Mouse (Mus musculus): Measurements from ENCODE around the gene Ddah1.

Ddah1 gene

GRCm38 (mm10) chr3:145806502-145806901, 48.0 kb downstream of the Ddah1 start:
- DNase-seq (ENCODE audit: low spot score in 2 of 2): peak in 1 of 2 experiments; percentile 15

- DNase-seq (ENCODE audit: low spot score in 2 of 2): no peak
These were observed 58.3 kb downstream of the Ddah1 start for GRCm38 (mm10) chr3:145816807-145817206.

GRCm38 (mm10) chr3:145817276-145817675, 58.8 kb downstream of the Ddah1 start:
- no peak for DNase-seq (ENCODE audit: low spot score in 2 of 2)

- no peak for DNase-seq (ENCODE audit: low spot score in 2 of 2)
These were observed 62.0 kb downstream of the Ddah1 start for GRCm38 (mm10) chr3:145820439-145820838.

GRCm38 (mm10) chr3:145820938-145821337, 62.5 kb downstream of the Ddah1 start:
- DNase-seq (ENCODE audit: low spot score in 2 of 2): no peak

GRCm38 (mm10) chr3:145822201-145822600, 63.7 kb downstream of the Ddah1 start:
- no peak for DNase-seq (ENCODE audit: low spot score in 2 of 2)

- no peak for DNase-seq (ENCODE audit: low spot score in 2 of 2)
These were observed 65.2 kb downstream of the Ddah1 start for GRCm38 (mm10) chr3:145823661-145824060.

- no peak for DNase-seq (ENCODE audit: low spot score in 2 of 2)
These were observed 67.1 kb downstream of the Ddah1 start for GRCm38 (mm10) chr3:145825416-145826055.

- DNase-seq (ENCODE audit: low spot score in 2 of 2): no peak
These were observed 68.9 kb downstream of the Ddah1 start for GRCm38 (mm10) chr3:145827191-145828045.

- no peak for DNase-seq (ENCODE audit: low spot score in 2 of 2)
These were observed 70.4 kb downstream of the Ddah1 start for GRCm38 (mm10) chr3:145828906-145829305.

- peak; percentile 77 to 81 for DNase-seq (ENCODE audit: low spot score in 2 of 2)
These were observed 75.6 kb downstream of the Ddah1 start for GRCm38 (mm10) chr3:145833948-145834538.

- no peak for DNase-seq (ENCODE audit: low spot score in 2 of 2)
These were observed 79.8 kb downstream of the Ddah1 start for GRCm38 (mm10) chr3:145838281-145838680.

GRCm38 (mm10) chr3:145841961-145842710, 83.7 kb downstream of the Ddah1 start:
- DNase-seq (ENCODE audit: low spot score in 2 of 2): no peak

- no peak for DNase-seq (ENCODE audit: low spot score in 2 of 2)
These were observed 85.4 kb downstream of the Ddah1 start for GRCm38 (mm10) chr3:145843836-145844235.

- no peak for DNase-seq (ENCODE audit: low spot score in 2 of 2)
These were observed 86.4 kb downstream of the Ddah1 start for GRCm38 (mm10) chr3:145844891-145845290.

- no peak for DNase-seq (ENCODE audit: low spot score in 2 of 2)
These were observed 87.8 kb downstream of the Ddah1 start for GRCm38 (mm10) chr3:145846255-145846654.

- no peak for DNase-seq (ENCODE audit: low spot score in 2 of 2)
These were observed 93.6 kb downstream of the Ddah1 start for GRCm38 (mm10) chr3:145852041-145852440.

- DNase-seq (ENCODE audit: low spot score in 2 of 2): no peak
These were observed 94.3 kb downstream of the Ddah1 start for GRCm38 (mm10) chr3:145852800-145853199.

GRCm38 (mm10) chr3:145853713-145854112, 95.2 kb downstream of the Ddah1 start:
- DNase-seq (ENCODE audit: low spot score in 2 of 2): no peak

- no peak for DNase-seq (ENCODE audit: low spot score in 2 of 2)
These were observed 96.0 kb downstream of the Ddah1 start for GRCm38 (mm10) chr3:145854427-145854826.

GRCm38 (mm10) chr3:145855299-145855698, 96.8 kb downstream of the Ddah1 start:
- no peak for DNase-seq (ENCODE audit: low spot score in 2 of 2)

- DNase-seq (ENCODE audit: low spot score in 2 of 2): no peak
These were observed 99.9 kb downstream of the Ddah1 start for GRCm38 (mm10) chr3:145858388-145858787.

Data from right cerebral cortex, adult 2 months (tissue).